Mouse (Mus musculus) testis, adult 2 months (tissue): ENCODE data around the gene Dynlrb2.

Experiments
- CTCF ChIP-seq: fragments of 200-500 bp; IDR thresholded peaks from 2 replicates; pipeline ENCODE4 v1.5.1; 2012; ENCODE audit warnings: low read depth, mild to moderate bottlenecking, inconsistent platforms, low read length, moderate library complexity; ENCODE audit not compliant: control insufficient read depth, insufficient read depth, insufficient replicate concordance
- POLR2A ChIP-seq: fragments of 200-500 bp; IDR thresholded peaks from 2 replicates; pipeline ENCODE4 v1.6.1; 2012; ENCODE audit warnings: low read depth, mild to moderate bottlenecking, inconsistent platforms, low read length, moderate library complexity; ENCODE audit not compliant: control insufficient read depth

GRCm38 (mm10) chr8:116543366-116543765 lies 38.6 kb downstream of the Dynlrb2 start:
- no peak for TF ChIP-seq CTCF
- no peak for TF ChIP-seq POLR2A
